Mouse (Mus musculus) embryo, embryonic 10 days (tissue): ENCODE measurements around the gene 2610001J05Rik.
"Not testable (repeated sequence)": the region's sequence is repeated elsewhere in the genome, so short reads cannot be mapped to it uniquely, and the experiment has no call there.

Experiments
- DNase-seq: peaks from one replicate; pipeline ENCODE4 v3.0.0-alpha.2; 2015; ENCODE audit warnings: low spot score

Gene 2610001J05Rik

DNA sequence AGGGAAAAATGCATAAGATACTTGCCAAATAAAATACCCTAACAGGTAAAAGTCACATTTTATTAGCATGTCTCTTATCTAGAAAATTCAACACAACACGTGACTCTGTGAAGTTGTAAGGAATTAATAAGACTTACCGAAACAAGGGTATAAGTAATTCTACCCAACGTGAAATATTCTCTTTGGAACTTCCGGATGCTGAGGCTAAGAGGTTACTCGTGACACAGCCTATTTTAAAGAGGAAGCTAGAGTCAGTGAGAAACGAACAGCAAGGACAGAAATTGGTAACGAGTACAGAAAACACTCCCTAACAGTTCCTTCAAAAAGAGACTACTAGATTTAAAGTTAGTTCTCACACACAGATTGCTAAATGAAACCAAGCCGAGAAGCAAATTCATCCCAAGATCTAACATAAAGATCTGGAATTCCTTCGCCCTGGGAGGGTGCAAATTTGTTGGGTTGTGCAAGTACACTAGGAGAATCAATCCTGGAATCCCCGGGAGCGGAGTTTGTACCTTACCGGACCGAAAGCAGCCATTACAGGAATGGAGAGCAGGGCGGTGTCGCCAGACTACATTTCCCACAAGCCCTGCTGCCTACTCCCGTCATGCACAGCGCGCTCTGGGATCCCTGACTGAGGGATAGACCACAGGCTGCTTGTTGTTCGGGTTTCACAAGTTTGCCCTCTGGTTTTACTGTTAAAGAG lies at the start of gene 2610001J05Rik:
2610001J05Rik (minus strand) TSS at position 600 of the 706 bp plus-strand sequence.
- DNase-seq: peak; percentile 97

DNA sequence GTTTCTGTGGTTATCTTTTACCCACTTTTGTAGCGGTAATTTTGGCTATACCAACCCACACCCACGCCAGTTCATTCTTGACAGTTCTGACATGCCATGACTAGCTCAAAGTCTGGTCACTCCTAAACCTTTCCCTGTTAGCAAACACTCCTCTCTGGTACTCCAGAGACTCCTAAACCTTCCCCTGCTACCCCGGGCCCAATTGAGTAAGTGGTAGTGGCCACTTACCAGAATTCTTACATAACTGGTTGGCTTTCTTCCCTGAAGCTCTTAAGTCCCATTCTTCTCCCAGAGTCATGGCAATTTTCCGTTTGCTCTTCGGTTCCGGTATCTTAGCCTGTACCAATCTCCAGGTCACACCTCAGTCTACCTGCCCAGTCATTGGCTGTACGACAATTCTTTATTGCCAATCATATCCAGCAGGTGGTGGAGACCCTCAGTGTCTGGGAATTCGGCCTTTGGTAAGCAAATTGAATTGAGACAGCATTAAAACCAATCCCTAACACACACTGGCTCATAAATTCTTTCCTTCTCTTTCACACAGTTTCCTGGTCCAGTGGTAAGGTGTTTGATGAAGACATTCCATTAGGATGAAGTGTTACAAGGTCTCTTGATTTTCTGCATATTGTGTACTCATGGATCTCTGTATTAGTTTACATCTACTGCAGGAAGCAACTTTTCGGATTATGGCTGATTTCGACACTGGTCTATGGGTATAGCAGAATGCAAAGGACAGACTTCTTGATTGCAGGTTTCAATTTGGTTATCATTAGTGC lies 38.6 kb upstream of the 2610001J05Rik start:
- no peak for DNase-seq

DNA sequence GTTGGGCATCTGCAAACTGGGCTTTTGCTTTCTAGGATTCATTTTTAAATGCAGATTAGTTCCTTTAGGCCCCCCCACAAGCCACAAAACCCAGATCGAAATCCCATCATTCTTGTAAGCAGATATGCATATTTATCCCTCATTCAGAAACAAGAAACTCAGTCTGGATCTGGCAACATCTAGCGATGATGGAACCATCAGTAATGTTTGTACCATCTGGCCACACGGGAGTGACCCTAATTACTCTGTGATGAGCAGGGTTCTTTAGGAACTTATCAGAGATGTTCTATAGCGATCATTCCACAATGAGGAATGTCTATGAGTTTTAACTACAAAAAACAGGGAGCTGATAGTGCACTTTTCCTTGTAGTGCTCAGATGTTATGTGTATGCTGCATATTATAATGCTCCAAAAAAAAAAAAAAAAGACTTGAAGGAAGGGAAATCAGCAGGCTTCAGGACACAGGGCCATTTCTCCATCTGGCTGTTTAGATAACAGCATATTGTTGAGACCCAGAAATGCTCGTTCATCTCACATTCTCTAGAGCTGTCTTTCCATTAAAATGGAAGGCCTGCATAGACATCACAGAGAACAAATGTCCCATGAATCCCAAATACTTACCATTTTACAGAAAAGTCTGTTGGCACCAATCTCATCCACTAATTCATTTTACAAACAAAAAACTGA lies 31.8 kb upstream of the 2610001J05Rik start:
- DNase-seq: no peak

DNA sequence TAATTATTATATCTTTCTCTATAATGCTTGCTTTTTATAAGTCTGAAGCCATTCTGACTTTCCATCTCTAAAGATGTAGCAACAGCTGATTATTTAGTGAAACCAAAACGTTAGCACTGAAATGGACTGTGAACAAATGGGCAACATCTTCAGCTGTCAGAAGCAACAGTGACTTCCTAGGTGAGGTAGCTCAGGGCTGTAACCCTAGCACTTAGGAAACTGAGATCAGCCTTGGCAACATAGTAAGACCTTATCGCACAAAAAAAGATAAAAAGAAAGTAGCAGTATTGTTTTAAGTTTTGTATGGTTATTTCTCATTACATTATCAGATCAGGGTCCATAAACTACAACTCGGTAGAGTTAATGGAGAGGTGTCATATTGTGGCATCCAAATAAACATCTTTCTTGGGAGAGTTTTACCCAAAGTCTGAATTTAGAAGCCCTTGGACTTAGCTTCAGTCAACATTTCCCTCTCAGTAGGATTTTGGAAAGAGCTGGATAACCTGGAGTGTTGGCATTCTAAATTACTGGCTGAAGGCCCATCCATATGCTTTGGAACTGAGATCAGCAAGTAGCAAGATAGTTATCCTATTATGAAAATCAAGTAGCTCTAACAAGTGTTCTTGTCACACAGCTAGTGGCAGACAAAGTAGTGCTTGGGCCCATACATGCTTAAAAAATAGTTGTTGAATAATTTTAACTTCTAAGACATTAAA lies 13.7 kb upstream of the 2610001J05Rik start:
- no peak for DNase-seq

DNA sequence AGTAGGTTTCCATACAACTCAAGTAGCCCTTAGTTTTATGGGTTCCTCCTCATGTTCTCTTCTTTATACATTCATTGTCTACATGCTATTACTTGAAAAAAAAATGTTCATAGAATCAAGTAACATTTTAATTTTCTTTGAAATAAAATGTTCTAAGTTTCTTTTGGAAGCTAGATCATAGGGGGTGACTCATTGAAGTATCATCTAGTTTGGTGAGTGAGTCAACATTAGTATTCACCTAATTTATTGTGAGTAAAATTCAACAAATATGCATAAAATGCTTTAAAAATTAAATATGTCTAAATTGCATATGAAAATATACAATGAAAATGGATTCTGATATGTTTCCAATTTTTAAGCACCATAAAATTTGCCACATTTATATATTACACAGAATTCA lies 11.6 kb upstream of the 2610001J05Rik start:
- DNase-seq: no peak

GRCm38 (mm10) chr6:13873959-13874358 lies 2.6 kb upstream of the 2610001J05Rik start:
- DNase-seq: no peak

- no peak for DNase-seq
Measured at GRCm38 (mm10) chr6:13872076-13872475, 758 bp upstream of the 2610001J05Rik start.

DNA sequence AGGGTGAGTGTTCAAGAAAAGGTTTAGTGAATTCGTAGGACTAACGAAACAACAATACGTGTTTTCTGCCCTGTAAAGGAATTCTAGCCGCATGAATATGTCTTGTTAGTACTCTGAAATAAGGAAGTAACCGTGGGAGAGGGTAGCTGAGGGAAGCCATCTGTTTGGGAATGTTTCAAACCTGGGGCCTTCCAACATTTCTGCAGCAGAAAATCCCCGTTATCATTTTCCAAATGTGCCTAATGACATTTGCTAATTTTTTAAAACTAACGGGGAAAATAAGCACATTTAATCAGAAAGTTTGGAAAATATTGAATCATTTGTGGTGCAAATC lies 274 bp upstream of the 2610001J05Rik start:
- DNase-seq: no peak

GRCm38 (mm10) chr6:13870289-13870741 lies 1.0 kb downstream of the 2610001J05Rik start:
- DNase-seq: peak; percentile 53

GRCm38 (mm10) chr6:13860596-13860995 lies 10.7 kb downstream of the 2610001J05Rik start:
- DNase-seq: no peak

GRCm38 (mm10) chr6:13859877-13860585 lies 11.3 kb downstream of the 2610001J05Rik start:
- DNase-seq: no peak

DNA sequence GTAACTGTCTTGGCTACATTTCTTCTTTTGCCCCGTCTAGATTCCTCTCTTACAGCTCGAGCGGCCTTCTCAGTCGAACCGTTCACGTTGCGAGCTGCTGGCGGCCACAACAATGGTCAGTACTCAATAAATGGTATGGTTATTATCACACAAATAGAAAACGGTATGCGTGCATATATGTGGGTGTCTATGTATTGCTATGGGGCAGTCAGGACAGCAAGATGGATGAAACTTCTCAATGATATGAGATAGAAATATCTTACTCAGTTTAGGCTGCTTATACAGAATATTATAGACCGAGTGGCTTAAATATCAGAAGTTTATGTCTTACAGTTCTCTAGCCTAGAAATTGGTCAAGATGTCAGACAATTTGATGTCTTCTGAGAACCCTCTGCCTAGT lies 17.1 kb downstream of the 2610001J05Rik start:
- DNase-seq: no peak

DNA sequence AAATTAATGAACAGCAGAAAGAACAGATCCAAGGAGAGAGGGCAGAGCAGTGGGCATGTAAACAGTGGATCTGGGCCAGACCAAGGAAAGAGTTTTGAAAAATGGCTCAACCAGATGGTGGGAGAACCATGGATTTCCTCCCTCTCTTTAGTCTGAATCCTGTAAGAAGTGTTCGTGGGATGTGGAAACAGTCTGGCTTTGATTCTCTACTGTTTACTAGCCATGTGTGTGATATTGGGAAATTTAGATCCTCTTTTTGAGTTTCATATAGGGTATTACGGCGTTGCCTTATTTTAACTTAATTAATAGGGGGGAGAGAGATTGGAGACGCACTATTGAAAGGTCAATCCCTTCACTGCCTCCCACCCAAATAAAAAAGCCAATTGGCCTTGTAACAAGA lies 18.1 kb downstream of the 2610001J05Rik start:
- DNase-seq: no peak

- not testable (repeated sequence) for DNase-seq
Measured at GRCm38 (mm10) chr6:13846031-13846430, 25.3 kb downstream of the 2610001J05Rik start.

- DNase-seq: peak; percentile 21
Measured at GRCm38 (mm10) chr6:13839345-13840054, 31.8 kb downstream of the 2610001J05Rik start, which contains the start of gene Gpr85. TSS of gene Gpr85 (minus strand) at chr6:13839942.

DNA sequence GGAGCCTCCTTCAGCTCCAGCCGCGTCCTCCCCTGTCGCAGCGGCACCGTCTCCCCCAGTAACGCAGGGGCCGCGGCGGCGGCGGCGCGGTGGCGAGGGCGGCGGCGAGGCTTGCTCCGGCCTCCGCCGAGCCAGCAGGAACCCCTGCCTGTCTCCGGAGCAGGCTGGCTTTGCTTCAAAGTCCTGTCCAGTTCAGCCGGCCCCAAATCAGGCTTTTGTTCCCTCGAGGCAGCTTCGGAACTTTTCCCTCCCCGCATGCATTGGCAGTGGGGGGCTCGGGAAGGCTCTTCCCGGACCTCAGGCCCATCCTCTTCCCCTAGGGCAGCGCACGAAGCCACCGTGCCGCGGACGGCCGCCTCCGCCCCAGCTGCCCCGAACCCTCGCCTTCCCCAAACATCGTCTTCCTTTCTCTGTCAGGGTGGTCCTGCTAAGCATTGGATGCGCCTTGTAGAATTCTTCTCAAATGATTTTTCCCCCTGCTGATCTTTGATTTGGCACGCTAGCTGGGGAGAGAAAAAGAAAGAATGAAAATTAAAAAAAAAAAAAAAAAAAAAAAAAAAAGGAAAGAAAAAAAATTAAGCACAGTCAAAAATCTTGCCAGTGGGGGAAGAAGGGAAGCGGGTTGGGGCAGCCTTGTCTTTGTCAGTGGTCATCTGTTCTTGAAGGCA lies 32.5 kb downstream of the 2610001J05Rik start:
- peak; percentile 87 for DNase-seq

DNA sequence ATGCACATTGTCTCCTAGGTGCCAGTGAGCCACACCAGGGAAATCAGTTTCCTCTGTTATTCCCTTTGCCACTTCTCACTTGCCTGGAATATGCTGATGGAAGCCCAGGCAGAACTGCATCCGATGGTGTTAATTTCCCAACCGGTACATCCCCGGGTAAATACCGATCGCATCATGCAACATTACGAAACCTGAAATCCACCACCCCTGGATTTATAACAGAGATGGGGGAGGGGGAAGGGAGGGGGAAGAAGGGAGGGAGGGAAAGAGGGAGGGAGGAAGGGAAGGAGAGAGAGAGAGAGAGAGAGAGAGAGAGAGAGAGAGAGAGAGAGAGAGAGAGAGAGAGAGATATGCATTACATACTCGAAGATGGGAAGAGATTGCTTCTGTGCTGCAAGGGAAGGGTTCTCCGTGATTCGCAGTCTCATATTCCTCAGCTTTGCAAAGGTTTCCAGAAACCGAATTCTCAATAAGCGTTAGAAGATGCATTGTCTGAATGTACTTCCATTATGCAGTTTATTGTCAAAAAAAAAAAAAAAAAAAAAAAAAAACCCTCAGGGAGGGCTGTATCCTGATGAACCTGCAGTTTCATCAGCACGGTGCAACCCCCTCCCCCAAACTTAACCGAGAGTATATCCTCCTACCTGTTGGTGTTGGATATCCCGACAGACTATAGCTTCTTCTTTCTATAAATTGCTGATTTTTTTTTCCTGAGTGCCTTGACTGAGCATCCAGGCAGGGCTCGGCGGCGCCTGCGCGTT lies 33.2 kb downstream of the 2610001J05Rik start:
- no peak for DNase-seq

DNA sequence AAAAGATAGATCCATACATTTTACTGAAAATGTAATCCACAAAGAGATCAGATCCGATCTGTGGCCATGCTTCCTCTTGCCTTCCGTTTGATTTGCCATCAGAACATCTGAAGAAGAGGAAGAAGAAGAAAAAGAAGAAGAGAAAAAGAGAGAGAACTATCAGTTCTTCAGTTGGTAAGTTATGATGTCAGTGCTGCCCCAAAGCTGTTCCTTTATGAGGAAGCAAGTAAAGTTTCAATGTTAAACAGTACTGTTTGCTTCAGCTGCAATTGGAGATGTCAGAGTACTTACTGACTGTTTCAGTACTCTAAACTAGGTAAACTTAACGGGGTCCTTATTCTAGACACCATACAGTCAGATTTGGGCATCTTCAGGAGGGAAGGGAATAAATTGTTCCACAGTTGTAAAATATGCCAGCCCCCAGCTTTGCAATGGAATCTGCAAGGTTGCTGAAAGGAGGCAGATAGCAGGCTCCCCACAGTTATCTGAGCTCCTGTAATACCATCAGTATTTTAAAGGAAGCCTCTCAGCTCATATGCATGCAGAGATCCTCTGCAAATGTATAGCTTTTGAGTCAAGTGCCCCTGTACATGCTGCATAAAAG lies 34.2 kb downstream of the 2610001J05Rik start:
- no peak for DNase-seq
